Mouse (Mus musculus): ENCODE measurements around the gene Gm13693. TPM values are rescaled to one million over a fixed set of nuclear protein-coding genes. Genes with fewer than 3 reads are reported as not detected.
"Not testable (repeated sequence)": the region's sequence is repeated elsewhere in the genome, so short reads cannot be mapped to it uniquely, and the experiment has no call there.

The Gm13693 gene
- not detected in 2 replicates for polyA plus RNA-seq (2012; ENCODE audit: insufficient read depth, insufficient read length, low replicate concordance, missing spikeins)

DNA sequence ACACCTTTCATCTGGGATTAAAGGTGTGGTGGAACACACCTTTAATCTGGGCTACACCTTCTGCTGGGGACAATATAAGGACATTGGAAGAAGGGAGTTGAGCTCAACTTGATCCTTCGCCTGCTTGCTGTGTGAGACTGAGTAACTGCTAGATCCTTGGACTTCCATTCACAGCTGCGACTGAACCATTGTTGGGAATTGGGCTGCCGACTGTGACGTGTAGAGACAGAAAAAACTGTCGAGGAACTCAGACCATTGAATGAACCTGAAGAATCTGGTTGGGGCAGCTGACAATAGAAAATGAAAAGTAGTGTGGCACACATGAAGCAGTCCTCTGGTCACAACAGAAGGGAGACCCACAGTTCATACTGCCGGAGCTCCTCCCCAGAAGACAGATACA, at the start of gene Gm13693:
Gm13693 (plus strand) TSS at position 301 of the 400 bp plus-strand sequence.
- H3K27ac ChIP-seq (ENCODE audit: insufficient read depth, low read depth, low read length); H3K4me1 ChIP-seq (ENCODE audit: control insufficient read depth, insufficient read depth, low read length); H3K4me3 ChIP-seq (ENCODE audit: insufficient read depth, low read depth, low read length): not testable (repeated sequence)
- no CpG with 5 or more reads among the region's 6 CpGs for WGBS

DNA sequence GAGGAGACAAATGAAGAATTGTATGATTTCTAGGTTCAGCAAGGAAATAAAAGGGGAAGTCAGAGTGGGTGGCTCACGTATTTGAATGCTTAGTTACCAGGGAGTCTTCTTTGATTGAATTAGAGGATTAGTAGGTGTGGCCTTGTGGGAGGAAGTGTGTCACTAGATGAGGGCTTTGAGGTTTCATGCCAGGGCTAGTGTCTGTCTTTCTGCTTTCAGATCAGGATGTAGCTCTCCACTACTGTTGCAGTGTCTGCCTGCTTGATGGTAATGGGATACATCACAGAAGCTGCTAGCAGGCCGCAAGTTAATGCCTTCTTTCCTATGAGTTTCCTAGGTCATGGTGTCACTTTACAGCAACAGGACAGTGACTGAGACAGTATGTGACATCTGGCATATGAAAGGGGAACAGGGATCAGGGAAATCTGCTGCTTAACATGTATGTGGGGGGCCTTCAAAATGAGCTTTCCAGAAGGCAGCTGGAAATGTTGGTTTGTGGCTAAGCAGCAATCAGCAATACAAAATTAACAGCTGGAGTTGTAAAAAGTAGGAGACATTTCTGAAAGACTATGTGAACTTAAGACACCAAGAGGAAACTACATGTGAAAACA, 31.7 kb upstream of the Gm13693 start:
- no peak overlapping the region for H3K27ac ChIP-seq (ENCODE audit: insufficient read depth, low read depth, low read length)
- WGBS, result 52% methylated on average over 2 of the region's 2 CpGs
- no peak for TF ChIP-seq CTCF (IDR thresholded peaks at IDR 0.05; ENCODE audit: insufficient read depth, low read depth, low read length)
- TF ChIP-seq POLR2A (IDR thresholded peaks at IDR 0.05; ENCODE audit: insufficient read depth, low read depth, low read length), result no peak
- H3K4me1 ChIP-seq (ENCODE audit: control insufficient read depth, insufficient read depth, low read length), result no peaks in the 10 kb centered on the region
- no peak overlapping the region for H3K4me3 ChIP-seq (ENCODE audit: insufficient read depth, low read depth, low read length)

DNA sequence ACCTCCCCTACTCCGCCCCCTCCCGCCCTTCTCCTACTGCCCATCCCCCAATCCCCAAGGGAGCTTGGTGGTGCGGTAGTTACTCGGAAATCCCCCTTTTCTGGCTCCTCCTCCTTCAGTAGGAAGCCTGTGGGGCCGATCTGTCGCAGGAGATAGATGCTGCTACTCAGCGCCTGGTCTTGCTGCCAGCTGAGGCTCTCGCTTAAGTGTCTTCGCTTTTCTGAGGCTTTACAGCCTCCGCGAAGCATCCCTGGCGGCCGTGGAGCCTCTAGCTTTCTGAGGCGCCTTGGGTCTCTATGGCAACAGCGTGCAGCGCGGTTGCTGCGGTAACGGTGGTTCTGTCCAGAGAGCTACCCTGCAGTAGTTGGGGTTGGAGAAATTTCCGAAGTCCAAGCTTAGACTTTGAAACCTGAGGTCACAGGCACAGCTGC, 20.4 kb upstream of the Gm13693 start, which contains the start of gene Zswim2:
Zswim2 (minus strand) TSS at position 298 of the 431 bp plus-strand sequence.
- TF ChIP-seq CTCF (IDR thresholded peaks at IDR 0.05; ENCODE audit: insufficient read depth, low read depth, low read length) (no peak), POLR2A (IDR thresholded peaks at IDR 0.05; ENCODE audit: insufficient read depth, low read depth, low read length) (no peak)
- peak within 1 kb of the TSS; percentile 63 for H3K27ac ChIP-seq (ENCODE audit: insufficient read depth, low read depth, low read length)
- WGBS, result under 1% methylated on average over 20 of the region's 20 CpGs
- peaks cover 4% of the 10 kb centered on the region; the same call in 1 of the 2 replicates for H3K4me1 ChIP-seq (ENCODE audit: control insufficient read depth, insufficient read depth, low read length)
- peak within 1 kb of the TSS; percentile 49 for H3K4me3 ChIP-seq (ENCODE audit: insufficient read depth, low read depth, low read length)

DNA sequence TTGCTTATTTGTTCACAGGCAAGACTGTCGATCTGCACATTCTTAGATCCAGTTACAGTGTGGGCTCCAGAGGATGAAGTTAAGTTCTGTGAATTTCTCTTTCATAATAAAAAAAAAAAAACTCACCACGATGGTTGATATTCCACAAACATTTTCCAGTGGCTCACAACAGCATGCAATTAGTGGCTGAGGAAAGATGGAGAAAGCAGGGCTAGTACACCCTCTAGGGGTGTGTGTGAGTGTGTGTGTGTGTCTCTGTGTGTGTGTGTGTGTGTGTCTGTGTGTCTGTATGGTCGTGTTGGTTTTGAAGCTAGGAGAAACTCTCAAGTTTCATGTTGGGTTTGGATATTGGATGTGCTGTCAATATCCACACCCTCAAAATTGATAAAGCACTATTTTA, 19.9 kb upstream of the Gm13693 start:
- Histone ChIP-seq H3K4me1 (ENCODE audit: control insufficient read depth, insufficient read depth, low read length) (peaks cover 4% of the 10 kb centered on the region; the same call in 1 of the 2 replicates), H3K27ac (ENCODE audit: insufficient read depth, low read depth, low read length) (no peak overlapping the region), H3K4me3 (ENCODE audit: insufficient read depth, low read depth, low read length) (no peak overlapping the region; the same call in 1 of the 2 replicates)
- 3% methylated on average over 3 of the region's 3 CpGs for WGBS
- no peak for TF ChIP-seq CTCF (IDR thresholded peaks at IDR 0.05; ENCODE audit: insufficient read depth, low read depth, low read length)
- TF ChIP-seq POLR2A (IDR thresholded peaks at IDR 0.05; ENCODE audit: insufficient read depth, low read depth, low read length), result no peak

DNA sequence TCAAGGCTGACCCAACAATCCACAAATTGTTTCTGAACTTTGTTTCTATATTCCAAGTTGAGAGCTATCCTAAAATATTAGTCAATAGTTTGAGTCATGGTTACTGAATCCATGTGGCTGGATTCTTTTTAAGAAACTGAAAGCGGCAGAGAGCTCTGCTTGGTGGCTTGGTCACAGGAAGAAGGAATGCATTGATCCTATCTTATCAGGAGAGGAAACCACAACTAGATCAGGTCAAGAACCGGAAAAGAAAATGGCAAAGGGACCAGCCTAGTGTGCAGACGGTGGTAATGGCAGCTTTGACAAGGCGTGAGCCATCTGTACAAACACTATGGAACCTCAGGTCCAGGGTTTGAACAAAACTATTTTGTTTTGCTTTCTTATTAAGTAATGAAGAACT, 19.5 kb upstream of the Gm13693 start:
- H3K4me1 ChIP-seq (ENCODE audit: control insufficient read depth, insufficient read depth, low read length), result peaks cover 4% of the 10 kb centered on the region; the same call in 1 of the 2 replicates
- TF ChIP-seq POLR2A (IDR thresholded peaks at IDR 0.05; ENCODE audit: insufficient read depth, low read depth, low read length), result no peak
- TF ChIP-seq CTCF (IDR thresholded peaks at IDR 0.05; ENCODE audit: insufficient read depth, low read depth, low read length), result no peak
- H3K4me3 ChIP-seq (ENCODE audit: insufficient read depth, low read depth, low read length), result no peak overlapping the region
- H3K27ac ChIP-seq (ENCODE audit: insufficient read depth, low read depth, low read length), result no peak overlapping the region
- 72% methylated on average over 4 of the region's 4 CpGs for WGBS

DNA sequence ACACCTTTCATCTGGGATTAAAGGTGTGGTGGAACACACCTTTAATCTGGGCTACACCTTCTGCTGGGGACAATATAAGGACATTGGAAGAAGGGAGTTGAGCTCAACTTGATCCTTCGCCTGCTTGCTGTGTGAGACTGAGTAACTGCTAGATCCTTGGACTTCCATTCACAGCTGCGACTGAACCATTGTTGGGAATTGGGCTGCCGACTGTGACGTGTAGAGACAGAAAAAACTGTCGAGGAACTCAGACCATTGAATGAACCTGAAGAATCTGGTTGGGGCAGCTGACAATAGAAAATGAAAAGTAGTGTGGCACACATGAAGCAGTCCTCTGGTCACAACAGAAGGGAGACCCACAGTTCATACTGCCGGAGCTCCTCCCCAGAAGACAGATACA, 5.9 kb upstream of the Gm13693 start, which contains the start of gene Gm13698:
Gm13698 (plus strand) TSS at position 301 of the 400 bp plus-strand sequence.
- H3K27ac ChIP-seq (ENCODE audit: insufficient read depth, low read depth, low read length); H3K4me3 ChIP-seq (ENCODE audit: insufficient read depth, low read depth, low read length); H3K4me1 ChIP-seq (ENCODE audit: control insufficient read depth, insufficient read depth, low read length): not testable (repeated sequence)
- no CpG with 5 or more reads among the region's 6 CpGs for WGBS

DNA sequence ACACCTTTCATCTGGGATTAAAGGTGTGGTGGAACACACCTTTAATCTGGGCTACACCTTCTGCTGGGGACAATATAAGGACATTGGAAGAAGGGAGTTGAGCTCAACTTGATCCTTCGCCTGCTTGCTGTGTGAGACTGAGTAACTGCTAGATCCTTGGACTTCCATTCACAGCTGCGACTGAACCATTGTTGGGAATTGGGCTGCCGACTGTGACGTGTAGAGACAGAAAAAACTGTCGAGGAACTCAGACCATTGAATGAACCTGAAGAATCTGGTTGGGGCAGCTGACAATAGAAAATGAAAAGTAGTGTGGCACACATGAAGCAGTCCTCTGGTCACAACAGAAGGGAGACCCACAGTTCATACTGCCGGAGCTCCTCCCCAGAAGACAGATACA, 5.7 kb downstream of the Gm13693 start, which contains the start of gene Gm13695:
Gm13695 (plus strand) TSS at position 301 of the 400 bp plus-strand sequence.
- not testable (repeated sequence) for H3K27ac ChIP-seq (ENCODE audit: insufficient read depth, low read depth, low read length); H3K4me3 ChIP-seq (ENCODE audit: insufficient read depth, low read depth, low read length); H3K4me1 ChIP-seq (ENCODE audit: control insufficient read depth, insufficient read depth, low read length)
- WGBS, result no CpG with 5 or more reads among the region's 6 CpGs

DNA sequence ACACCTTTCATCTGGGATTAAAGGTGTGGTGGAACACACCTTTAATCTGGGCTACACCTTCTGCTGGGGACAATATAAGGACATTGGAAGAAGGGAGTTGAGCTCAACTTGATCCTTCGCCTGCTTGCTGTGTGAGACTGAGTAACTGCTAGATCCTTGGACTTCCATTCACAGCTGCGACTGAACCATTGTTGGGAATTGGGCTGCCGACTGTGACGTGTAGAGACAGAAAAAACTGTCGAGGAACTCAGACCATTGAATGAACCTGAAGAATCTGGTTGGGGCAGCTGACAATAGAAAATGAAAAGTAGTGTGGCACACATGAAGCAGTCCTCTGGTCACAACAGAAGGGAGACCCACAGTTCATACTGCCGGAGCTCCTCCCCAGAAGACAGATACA, 11.5 kb downstream of the Gm13693 start, which contains the start of gene Gm13696:
Gm13696 (plus strand) TSS at position 301 of the 400 bp plus-strand sequence.
- H3K4me1 ChIP-seq (ENCODE audit: control insufficient read depth, insufficient read depth, low read length); H3K4me3 ChIP-seq (ENCODE audit: insufficient read depth, low read depth, low read length); H3K27ac ChIP-seq (ENCODE audit: insufficient read depth, low read depth, low read length): not testable (repeated sequence)
- WGBS, result no CpG with 5 or more reads among the region's 6 CpGs

DNA sequence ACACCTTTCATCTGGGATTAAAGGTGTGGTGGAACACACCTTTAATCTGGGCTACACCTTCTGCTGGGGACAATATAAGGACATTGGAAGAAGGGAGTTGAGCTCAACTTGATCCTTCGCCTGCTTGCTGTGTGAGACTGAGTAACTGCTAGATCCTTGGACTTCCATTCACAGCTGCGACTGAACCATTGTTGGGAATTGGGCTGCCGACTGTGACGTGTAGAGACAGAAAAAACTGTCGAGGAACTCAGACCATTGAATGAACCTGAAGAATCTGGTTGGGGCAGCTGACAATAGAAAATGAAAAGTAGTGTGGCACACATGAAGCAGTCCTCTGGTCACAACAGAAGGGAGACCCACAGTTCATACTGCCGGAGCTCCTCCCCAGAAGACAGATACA, 17.3 kb downstream of the Gm13693 start, which contains the start of gene Gm13694:
Gm13694 (plus strand) TSS at position 301 of the 400 bp plus-strand sequence.
- H3K27ac ChIP-seq (ENCODE audit: insufficient read depth, low read depth, low read length); H3K4me1 ChIP-seq (ENCODE audit: control insufficient read depth, insufficient read depth, low read length): not testable (repeated sequence)
- no CpG with 5 or more reads among the region's 6 CpGs for WGBS

DNA sequence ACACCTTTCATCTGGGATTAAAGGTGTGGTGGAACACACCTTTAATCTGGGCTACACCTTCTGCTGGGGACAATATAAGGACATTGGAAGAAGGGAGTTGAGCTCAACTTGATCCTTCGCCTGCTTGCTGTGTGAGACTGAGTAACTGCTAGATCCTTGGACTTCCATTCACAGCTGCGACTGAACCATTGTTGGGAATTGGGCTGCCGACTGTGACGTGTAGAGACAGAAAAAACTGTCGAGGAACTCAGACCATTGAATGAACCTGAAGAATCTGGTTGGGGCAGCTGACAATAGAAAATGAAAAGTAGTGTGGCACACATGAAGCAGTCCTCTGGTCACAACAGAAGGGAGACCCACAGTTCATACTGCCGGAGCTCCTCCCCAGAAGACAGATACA, 23.1 kb downstream of the Gm13693 start, which contains the start of gene Gm13697:
Gm13697 (plus strand) TSS at position 301 of the 400 bp plus-strand sequence.
- not testable (repeated sequence) for H3K4me1 ChIP-seq (ENCODE audit: control insufficient read depth, insufficient read depth, low read length); H3K27ac ChIP-seq (ENCODE audit: insufficient read depth, low read depth, low read length); H3K4me3 ChIP-seq (ENCODE audit: insufficient read depth, low read depth, low read length)
- no CpG with 5 or more reads among the region's 6 CpGs for WGBS

More for the DNA sequence above, 17.3 kb downstream of the Gm13693 start, which contains the start of gene Gm13694:
- not testable (repeated sequence) for H3K4me3 ChIP-seq (ENCODE audit: insufficient read depth, low read depth, low read length)

DNA sequence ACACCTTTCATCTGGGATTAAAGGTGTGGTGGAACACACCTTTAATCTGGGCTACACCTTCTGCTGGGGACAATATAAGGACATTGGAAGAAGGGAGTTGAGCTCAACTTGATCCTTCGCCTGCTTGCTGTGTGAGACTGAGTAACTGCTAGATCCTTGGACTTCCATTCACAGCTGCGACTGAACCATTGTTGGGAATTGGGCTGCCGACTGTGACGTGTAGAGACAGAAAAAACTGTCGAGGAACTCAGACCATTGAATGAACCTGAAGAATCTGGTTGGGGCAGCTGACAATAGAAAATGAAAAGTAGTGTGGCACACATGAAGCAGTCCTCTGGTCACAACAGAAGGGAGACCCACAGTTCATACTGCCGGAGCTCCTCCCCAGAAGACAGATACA, 28.9 kb downstream of the Gm13693 start, which contains the start of gene Gm13691:
Gm13691 (plus strand) TSS at position 301 of the 400 bp plus-strand sequence.
- H3K27ac ChIP-seq (ENCODE audit: insufficient read depth, low read depth, low read length); H3K4me3 ChIP-seq (ENCODE audit: insufficient read depth, low read depth, low read length); H3K4me1 ChIP-seq (ENCODE audit: control insufficient read depth, insufficient read depth, low read length): not testable (repeated sequence)
- WGBS, result no CpG with 5 or more reads among the region's 6 CpGs

DNA sequence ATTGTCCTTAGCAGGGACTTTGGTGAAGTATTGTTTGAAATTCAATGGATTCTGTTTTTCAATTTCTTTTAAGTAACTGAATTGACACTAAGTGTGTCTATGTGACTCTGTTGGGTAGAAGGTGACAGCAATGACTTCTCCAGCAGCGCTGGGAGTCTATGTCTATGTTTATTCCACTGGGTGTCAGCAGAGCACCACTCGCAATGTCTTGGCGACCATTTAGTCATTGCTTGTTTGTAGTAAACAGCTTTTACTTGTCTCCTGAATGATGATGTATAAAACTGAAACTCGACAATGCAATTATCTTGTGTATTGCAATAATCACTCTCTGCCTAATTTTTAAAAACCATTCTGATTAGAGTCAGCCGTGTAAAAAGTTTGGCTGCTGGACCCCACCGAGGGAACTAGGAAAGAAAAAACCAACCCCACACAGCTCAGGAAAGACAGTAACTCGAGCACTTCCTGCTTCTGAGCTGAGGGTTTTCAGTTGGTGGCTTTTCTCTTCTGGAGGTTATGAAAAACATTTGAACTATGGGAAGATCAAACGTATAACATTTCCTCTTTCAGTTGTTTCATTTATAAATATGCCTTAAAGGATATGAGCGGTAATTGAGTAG, 32.4 kb downstream of the Gm13693 start:
- WGBS, result 38% methylated on average over 8 of the region's 9 CpGs
- not testable (repeated sequence) for H3K4me3 ChIP-seq (ENCODE audit: insufficient read depth, low read depth, low read length); H3K27ac ChIP-seq (ENCODE audit: insufficient read depth, low read depth, low read length)

DNA sequence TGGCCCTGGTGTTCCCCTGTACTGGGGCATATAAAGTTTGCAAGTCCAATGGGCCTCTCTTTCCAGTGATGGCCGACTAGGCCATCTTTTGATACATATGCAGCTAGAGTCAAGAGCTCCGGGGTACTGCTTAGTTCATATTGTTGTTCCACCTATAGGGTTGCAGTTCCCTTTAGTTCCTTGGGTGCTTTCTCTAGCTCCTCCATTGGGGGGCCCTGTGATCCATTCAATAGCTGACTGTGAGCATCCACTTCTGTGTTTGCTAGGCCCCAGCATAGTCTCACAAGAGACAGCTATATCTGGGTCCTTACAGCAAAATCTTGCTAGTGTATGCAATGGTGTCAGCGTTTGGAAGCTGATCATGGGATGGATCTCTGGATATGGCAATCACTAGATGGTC, 33.2 kb downstream of the Gm13693 start:
- H3K27ac ChIP-seq (ENCODE audit: insufficient read depth, low read depth, low read length); H3K4me1 ChIP-seq (ENCODE audit: control insufficient read depth, insufficient read depth, low read length); H3K4me3 ChIP-seq (ENCODE audit: insufficient read depth, low read depth, low read length): not testable (repeated sequence)
- 70% methylated on average over 2 of the region's 3 CpGs for WGBS

More for the DNA sequence above, 32.4 kb downstream of the Gm13693 start:
- H3K4me1 ChIP-seq (ENCODE audit: control insufficient read depth, insufficient read depth, low read length), result not testable (repeated sequence)
